In the genomic region with DNA sequence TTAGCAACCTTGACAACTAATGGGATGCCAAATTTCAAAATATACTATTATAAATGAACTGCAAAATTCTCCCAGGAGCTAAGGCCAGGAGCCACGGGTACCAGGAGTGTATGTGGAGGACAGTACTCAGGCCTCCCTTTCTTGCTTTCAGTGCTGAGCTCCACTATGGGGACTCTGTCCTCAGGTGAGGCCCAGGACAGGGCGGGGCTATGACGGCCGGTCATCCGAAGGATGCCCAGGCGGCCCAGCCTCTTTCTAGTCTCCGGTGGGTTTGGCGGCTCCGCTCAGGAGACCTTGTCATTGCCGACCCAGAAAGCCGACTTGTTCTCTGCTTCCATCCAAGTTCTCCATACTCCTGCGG, we compare ENCODE assay signal across 8 mouse cellular contexts. TPM values are rescaled to one million over a fixed set of nuclear protein-coding genes. Genes with fewer than 3 reads are reported as not detected.
DNase-seq lines count a peak whose midpoint lies in the region; ATAC-seq and TF ChIP-seq lines count a peak whose summit lies in the region.

No protein-coding gene starts in this region.

- H3K27ac ChIP-seq in kidney, adult 2 months (ENCODE audit: insufficient read depth, low read depth, low read length): peak overlapping the region; percentile 69; the same call in 1 of the 2 replicates
- H3K27ac ChIP-seq in midbrain, embryonic 16.5 days (ENCODE audit: low read length): peak overlapping the region; percentile 76

- peak; percentile 30; the same call in 1 of the 2 replicates for ATAC-seq in common myeloid progenitor, adult 5-6 weeks (replicated peaks; ENCODE audit: low read depth, poor library complexity, severe bottlenecking)
- peak; percentile 18 for ATAC-seq in inflammation-experienced regulatory T-cells, adult 6 months
- peak; percentile 84 for ATAC-seq in midbrain, embryonic 16.5 days

- WGBS in kidney, adult 2 months: 1% methylated on average over 12 of the region's 12 CpGs
- WGBS in midbrain, embryonic 16.5 days: 32% methylated on average over 12 of the region's 12 CpGs

- no peaks in the 10 kb centered on the region for H3K9me3 ChIP-seq in midbrain, embryonic 16.5 days (replicated peaks; ENCODE audit: control insufficient read depth, low read length, poor library complexity, severe bottlenecking)

- no peaks in the 10 kb centered on the region for H3K27me3 ChIP-seq in kidney, adult 2 months (replicated peaks; ENCODE audit: control insufficient read depth, insufficient read depth, low read length)
- no peaks in the 10 kb centered on the region; the same call in 1 of the 2 replicates for H3K27me3 ChIP-seq in midbrain, embryonic 16.5 days (ENCODE audit: control insufficient read depth, insufficient read depth, low read depth, low read length)

- H3K9ac ChIP-seq in midbrain, embryonic 16.5 days (ENCODE audit: low read depth, low read length): peak overlapping the region; percentile 70

- no peaks in the 10 kb centered on the region for H3K36me3 ChIP-seq in kidney, adult 2 months (ENCODE audit: control insufficient read depth, insufficient read depth, low read length)
- H3K36me3 ChIP-seq in midbrain, embryonic 16.5 days (ENCODE audit: control insufficient read depth, insufficient read depth, low read length): no peaks in the 10 kb centered on the region

- peak overlapping the region; percentile 97 for H3K4me3 ChIP-seq in kidney, adult 2 months (ENCODE audit: insufficient read depth, low read depth, low read length)
- H3K4me3 ChIP-seq in midbrain, embryonic 16.5 days (ENCODE audit: low read depth, low read length): peak overlapping the region; percentile 60

- H3K4me2 ChIP-seq in midbrain, embryonic 16.5 days (ENCODE audit: low read length): peak overlapping the region; percentile 55

- TF ChIP-seq CTCF in kidney, adult 2 months (conservative IDR thresholded peaks at IDR 0.05; ENCODE audit: insufficient read depth, insufficient read length, low read depth, low read length): no peak

- no peak for DNase-seq in kidney, adult 2 months
- DNase-seq in kidney, adult 9 months: no peak
- no peak for DNase-seq in T-cell, adult 2 months (ENCODE audit: low spot score)
- DNase-seq in urinary bladder, postnatal 25 days (ENCODE audit: low spot score): no peak
- no peak for DNase-seq in Muller cell, postnatal 12 days (ENCODE audit: inconsistent ontology term)

- H3K4me1 ChIP-seq in kidney, adult 2 months (ENCODE audit: control insufficient read depth, insufficient read depth, low read length): 0 out of 2 replicates have a peak, but pooled peaks cover 3% of the 10 kb centered on the region
- peaks cover 8% of the 10 kb centered on the region for H3K4me1 ChIP-seq in midbrain, embryonic 16.5 days (ENCODE audit: control insufficient read depth, insufficient read depth, low read length)

- no peak for TF ChIP-seq POLR2A in kidney, adult 2 months (IDR thresholded peaks at IDR 0.05; ENCODE audit: low read depth, low read length)

RNA-seq across cellular contexts. Expression of a gene that starts 0.3 kb away (rescaled TPM):
- 13.0 and 13.7 TPM in 2 replicates for polyA plus RNA-seq in kidney, adult 2 months (2012; rRNA removed)
- 48.4 and 51.5 TPM in 2 replicates for total RNA-seq in common myeloid progenitor, adult 5-6 weeks (2017)
- 1 to 10 TPM; 6.2 to 7.5 (median 6.3) TPM for polyA plus RNA-seq in inflammation-experienced regulatory T-cells, adult 6 months (2017; shearing (Covaris generic))
- 9.1 and 10.1 TPM in 2 replicates for polyA plus RNA-seq in midbrain, embryonic 16.5 days (2015; fragmentation: Nextera tagmentation; extraction: Ambion mirVana)

Comparison
In these comparisons a context has a peak if more than half of its experiments do, and no peak if none do; other contexts are left out.
1. ATAC-seq: peak in every context shown above with its lines; median percentile 84 in midbrain, embryonic 16.5 days; 30 in common myeloid progenitor, adult 5-6 weeks; 18 in inflammation-experienced regulatory T-cells, adult 6 months.